Mouse (Mus musculus) cerebellum, postnatal 36 days (tissue): ENCODE measurements at regions not wholly inside any gene's neighbourhood (a gene's known extent, or its start where the extent isn't known, plus 50 kb on each side); places are given as distances from the start of the nearest gene placed in this dataset.

Experiments
- DNase-seq, 2 experiments: peaks; one replicate each; pipeline ENCODE4 v3.0.0; 2021 to 2022; ENCODE audit warnings: mixed read lengths in 2 of 2

DNA sequence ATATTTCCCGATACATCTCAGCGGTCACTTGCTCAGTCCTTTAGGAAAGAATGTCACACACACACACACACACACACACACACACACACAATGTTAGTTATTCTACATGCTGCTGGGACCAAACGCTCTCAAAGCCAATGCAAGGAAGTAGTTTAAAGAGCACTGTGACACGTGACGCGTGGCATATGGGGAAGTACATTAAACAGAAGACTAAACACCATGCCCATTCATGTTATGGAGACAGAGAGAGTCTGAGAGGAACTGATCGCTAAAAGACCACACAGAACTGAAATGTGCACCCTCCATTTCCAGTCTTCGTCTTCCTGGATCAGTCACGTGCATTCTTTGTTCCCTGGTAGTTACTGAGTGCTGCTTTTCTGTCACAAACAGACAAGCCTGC is 53.6 kb upstream of the Cited2 start:
- no peak for DNase-seq
